Mouse (Mus musculus) heart, postnatal 4 days (tissue): ENCODE results near the gene Ugdh. TPM values are rescaled to one million over a fixed set of nuclear protein-coding genes. Genes with fewer than 3 reads are reported as not detected.
"Not testable (repeated sequence)": the region's sequence is repeated elsewhere in the genome, so short reads cannot be mapped to it uniquely, and the experiment has no call there.

ENCODE experiments used
- DNase-seq: peaks from one replicate; pipeline ENCODE4 v3.0.0; 2021
- total RNA-seq, 2 experiments: library from RNA; stranded (reverse); gene quantifications; 2 replicates each; pipeline ENCODE4 v1.2.3; 2021

Ugdh gene
- 10 to 100 TPM; 41.4 to 45.2 TPM for total RNA-seq

- DNase-seq: peak; percentile 98
Observed at GRCm38 (mm10) chr5:65435806-65436561, at the start of gene Ugdh. Gene Ugdh (minus strand): TSS chr5:65435949.

GRCm38 (mm10) chr5:65482996-65483395 lies 47.2 kb upstream of the Ugdh start:
- DNase-seq: no peak

GRCm38 (mm10) chr5:65480511-65480910 lies 44.8 kb upstream of the Ugdh start:
- no peak for DNase-seq

GRCm38 (mm10) chr5:65479681-65480445 lies 44.1 kb upstream of the Ugdh start:
- DNase-seq: no peak

- peak; percentile 41 for DNase-seq
Observed at GRCm38 (mm10) chr5:65478224-65478623, 42.5 kb upstream of the Ugdh start.

GRCm38 (mm10) chr5:65476739-65477138 lies 41.0 kb upstream of the Ugdh start:
- DNase-seq: not testable (repeated sequence)

- no peak for DNase-seq
Observed at GRCm38 (mm10) chr5:65475806-65476205, 40.1 kb upstream of the Ugdh start.

GRCm38 (mm10) chr5:65469766-65470165 lies 34.0 kb upstream of the Ugdh start:
- DNase-seq: no peak

GRCm38 (mm10) chr5:65466911-65467310 lies 31.2 kb upstream of the Ugdh start:
- DNase-seq: no peak

- DNase-seq: no peak
Observed at GRCm38 (mm10) chr5:65460361-65460760, 24.6 kb upstream of the Ugdh start.

GRCm38 (mm10) chr5:65459454-65459853 lies 23.7 kb upstream of the Ugdh start:
- DNase-seq: peak; percentile 22

GRCm38 (mm10) chr5:65457846-65458245 lies 22.1 kb upstream of the Ugdh start:
- DNase-seq: peak; percentile 44

- peak; percentile 37 for DNase-seq
Observed at GRCm38 (mm10) chr5:65457086-65457827, 21.5 kb upstream of the Ugdh start.

GRCm38 (mm10) chr5:65454771-65455170 lies 19.0 kb upstream of the Ugdh start:
- peak; percentile 41 for DNase-seq

GRCm38 (mm10) chr5:65448941-65449340 lies 13.2 kb upstream of the Ugdh start:
- no peak for DNase-seq

GRCm38 (mm10) chr5:65447826-65448225 lies 12.1 kb upstream of the Ugdh start:
- DNase-seq: no peak

- DNase-seq: no peak
Observed at GRCm38 (mm10) chr5:65446756-65447155, 11.0 kb upstream of the Ugdh start.

GRCm38 (mm10) chr5:65444981-65445380 lies 9.2 kb upstream of the Ugdh start:
- DNase-seq: no peak

- DNase-seq: no peak
Observed at GRCm38 (mm10) chr5:65438041-65438440, 2.3 kb upstream of the Ugdh start.

- DNase-seq: no peak
Observed at GRCm38 (mm10) chr5:65435363-65435805, 365 bp downstream of the Ugdh start.

- DNase-seq: no peak
Observed at GRCm38 (mm10) chr5:65434471-65435362, 1.0 kb downstream of the Ugdh start.

GRCm38 (mm10) chr5:65429441-65429840 lies 6.3 kb downstream of the Ugdh start:
- no peak for DNase-seq
